Mouse (Mus musculus): ENCODE data around the gene Olfr1436. TPM values are rescaled to one million over a fixed set of nuclear protein-coding genes. Genes with fewer than 3 reads are reported as not detected.
"Not testable (repeated sequence)": the region's sequence is repeated elsewhere in the genome, so short reads cannot be mapped to it uniquely, and the experiment has no call there.

Gene Olfr1436
- not detected in 2 replicates for polyA plus RNA-seq (2015; fragmentation: Nextera tagmentation; extraction: Ambion mirVana)

- not testable (repeated sequence) for H3K4me1 ChIP-seq (replicated peaks); H3K36me3 ChIP-seq; H3K4me3 ChIP-seq; ATAC-seq (ENCODE audit: low FRiP score); H3K9ac ChIP-seq; H3K9me3 ChIP-seq; H3K4me2 ChIP-seq; H3K27me3 ChIP-seq; H3K27ac ChIP-seq
- WGBS: 75% methylated on average over 1 of the region's 1 CpGs
These were observed at the start of gene Olfr1436 for GRCm38 (mm10) chr19:12299030-12299429. Gene Olfr1436, minus strand, starts transcription at chr19:12299130.

- Histone ChIP-seq H3K4me2 (no peak within 1 kb of the TSS), H3K27me3 (no peaks in the 10 kb centered on the region), H3K27ac (no peak within 1 kb of the TSS), H3K4me3 (no peak within 1 kb of the TSS), H3K36me3 (no peaks in the 10 kb centered on the region), H3K9ac (no peak within 1 kb of the TSS), H3K9me3 (no peaks in the 10 kb centered on the region), H3K4me1 (replicated peaks) (no peaks in the 10 kb centered on the region)
- no peak for ATAC-seq (ENCODE audit: low FRiP score)
- WGBS: 87% methylated on average over 3 of the region's 3 CpGs
These were observed 36.9 kb upstream of the Olfr1436 start, which contains the start of gene Olfr1438-ps1 for GRCm38 (mm10) chr19:12335810-12336209. Gene Olfr1438-ps1, minus strand, starts transcription at chr19:12335910.

- no peaks in the 10 kb centered on the region for H3K27me3 ChIP-seq
- no peak within 1 kb of the TSS for H3K9ac ChIP-seq
- no peaks in the 10 kb centered on the region for H3K4me1 ChIP-seq (replicated peaks)
- H3K9me3 ChIP-seq: no peaks in the 10 kb centered on the region
- WGBS: 91% methylated on average over 2 of the region's 2 CpGs
- ATAC-seq (ENCODE audit: low FRiP score): no peak
- no peak within 1 kb of the TSS for H3K4me2 ChIP-seq
- H3K4me3 ChIP-seq: no peak within 1 kb of the TSS
- no peaks in the 10 kb centered on the region for H3K36me3 ChIP-seq
- H3K27ac ChIP-seq: no peak within 1 kb of the TSS
These were observed 26.1 kb upstream of the Olfr1436 start, which contains the start of gene Olfr1437 for GRCm38 (mm10) chr19:12325001-12325400. Gene Olfr1437, minus strand, starts transcription at chr19:12325101.

GRCm38 (mm10) chr19:12292979-12293378 is 6.0 kb downstream of the Olfr1436 start:
- H3K27me3 ChIP-seq: no peaks in the 10 kb centered on the region
- no peak for ATAC-seq (ENCODE audit: low FRiP score)
- H3K27ac ChIP-seq: no peak overlapping the region
- H3K4me3 ChIP-seq: no peak overlapping the region
- no peaks in the 10 kb centered on the region for H3K4me1 ChIP-seq (replicated peaks)
- no peak overlapping the region for H3K4me2 ChIP-seq
- H3K9me3 ChIP-seq: no peaks in the 10 kb centered on the region
- no peak overlapping the region for H3K9ac ChIP-seq
- H3K36me3 ChIP-seq: no peaks in the 10 kb centered on the region

- H3K36me3 ChIP-seq: no peaks in the 10 kb centered on the region
- 86% methylated on average over 2 of the region's 2 CpGs for WGBS
- H3K4me3 ChIP-seq: no peak within 1 kb of the TSS
- no peaks in the 10 kb centered on the region for H3K4me1 ChIP-seq (replicated peaks)
- no peak within 1 kb of the TSS for H3K4me2 ChIP-seq
- no peak within 1 kb of the TSS for H3K27ac ChIP-seq
- H3K9ac ChIP-seq: no peak within 1 kb of the TSS
- ATAC-seq (ENCODE audit: low FRiP score): no peak
- H3K9me3 ChIP-seq: no peaks in the 10 kb centered on the region
- no peaks in the 10 kb centered on the region for H3K27me3 ChIP-seq
These were observed 19.4 kb downstream of the Olfr1436 start, which contains the start of gene Olfr1434 for GRCm38 (mm10) chr19:12279554-12279953. Gene Olfr1434, plus strand, starts transcription at chr19:12279854.

GRCm38 (mm10) chr19:12260732-12261131 is 38.2 kb downstream of the Olfr1436 start, which contains the start of gene Olfr235:
Gene Olfr235, plus strand, starts transcription at chr19:12261032.
- H3K36me3 ChIP-seq: no peaks in the 10 kb centered on the region
- no peaks in the 10 kb centered on the region for H3K27me3 ChIP-seq
- H3K27ac ChIP-seq: no peak within 1 kb of the TSS
- no peaks in the 10 kb centered on the region for H3K9me3 ChIP-seq
- no peak within 1 kb of the TSS for H3K9ac ChIP-seq
- no peak within 1 kb of the TSS for H3K4me2 ChIP-seq
- ATAC-seq (ENCODE audit: low FRiP score): no peak
- 74% methylated on average over 1 of the region's 1 CpGs for WGBS
- no peak within 1 kb of the TSS for H3K4me3 ChIP-seq
- no peaks in the 10 kb centered on the region for H3K4me1 ChIP-seq (replicated peaks)

Other genes starting within 250 kb of the Olfr1436 start
- gene Olfr1424, start 236.4 kb downstream of the Olfr1436 start, polyA plus RNA-seq (2015; fragmentation: Nextera tagmentation; extraction: Ambion mirVana): not detected in 2 replicates
- gene Olfr1425, start 221.4 kb downstream of the Olfr1436 start, polyA plus RNA-seq (2015; fragmentation: Nextera tagmentation; extraction: Ambion mirVana): not detected in 2 replicates
- not detected in 2 replicates for gene Olfr1426, start 207.1 kb downstream of the Olfr1436 start, polyA plus RNA-seq (2015; fragmentation: Nextera tagmentation; extraction: Ambion mirVana)
- not detected in 2 replicates for gene Olfr1427, start 195.8 kb downstream of the Olfr1436 start, polyA plus RNA-seq (2015; fragmentation: Nextera tagmentation; extraction: Ambion mirVana)
- not detected in 2 replicates for gene Olfr1428, start 183.2 kb downstream of the Olfr1436 start, polyA plus RNA-seq (2015; fragmentation: Nextera tagmentation; extraction: Ambion mirVana)
- not detected in 2 replicates for gene Olfr76, start 175.9 kb downstream of the Olfr1436 start, polyA plus RNA-seq (2015; fragmentation: Nextera tagmentation; extraction: Ambion mirVana)
- not detected in 2 replicates for gene Olfr1555-ps1, start 129.0 kb downstream of the Olfr1436 start, polyA plus RNA-seq (2015; fragmentation: Nextera tagmentation; extraction: Ambion mirVana)
- not detected in 2 replicates for gene Olfr1431, start 98.5 kb downstream of the Olfr1436 start, polyA plus RNA-seq (2015; fragmentation: Nextera tagmentation; extraction: Ambion mirVana)
- gene Olfr1432, start 66.5 kb downstream of the Olfr1436 start, polyA plus RNA-seq (2015; fragmentation: Nextera tagmentation; extraction: Ambion mirVana): not detected in 2 replicates
- gene Olfr262, start 57.5 kb downstream of the Olfr1436 start, polyA plus RNA-seq (2015; fragmentation: Nextera tagmentation; extraction: Ambion mirVana): not detected in 2 replicates
- not detected in 2 replicates for gene Olfr235, start 38.1 kb downstream of the Olfr1436 start, polyA plus RNA-seq (2015; fragmentation: Nextera tagmentation; extraction: Ambion mirVana)
- not detected in 2 replicates for gene Olfr1434, start 19.3 kb downstream of the Olfr1436 start, polyA plus RNA-seq (2015; fragmentation: Nextera tagmentation; extraction: Ambion mirVana)
- not detected in 2 replicates for gene Olfr1437, start 26.0 kb upstream of the Olfr1436 start, polyA plus RNA-seq (2015; fragmentation: Nextera tagmentation; extraction: Ambion mirVana)
- not detected in 2 replicates for gene Olfr1438-ps1, start 36.8 kb upstream of the Olfr1436 start, polyA plus RNA-seq (2015; fragmentation: Nextera tagmentation; extraction: Ambion mirVana)
- not detected in 2 replicates for gene Olfr1440, start 88.1 kb upstream of the Olfr1436 start, polyA plus RNA-seq (2015; fragmentation: Nextera tagmentation; extraction: Ambion mirVana)
- gene Olfr1441, start 118.3 kb upstream of the Olfr1436 start, polyA plus RNA-seq (2015; fragmentation: Nextera tagmentation; extraction: Ambion mirVana): not detected in 2 replicates
- gene Pfpl, start 128.8 kb upstream of the Olfr1436 start, polyA plus RNA-seq (2015; fragmentation: Nextera tagmentation; extraction: Ambion mirVana): not detected in 2 replicates
- gene Mpeg1, start 161.6 kb upstream of the Olfr1436 start, polyA plus RNA-seq (2015; fragmentation: Nextera tagmentation; extraction: Ambion mirVana): 0.47 and 0.78 TPM in 2 replicates
- gene Dtx4, start 202.3 kb upstream of the Olfr1436 start, polyA plus RNA-seq (2015; fragmentation: Nextera tagmentation; extraction: Ambion mirVana): 34.8 and 36.8 TPM in 2 replicates
- gene Fam111a, start 246.6 kb upstream of the Olfr1436 start, polyA plus RNA-seq (2015; fragmentation: Nextera tagmentation; extraction: Ambion mirVana): 7.8 and 8.0 TPM in 2 replicates

Data from hindbrain, embryonic 13.5 days (tissue).